In genomic region chr10:111558675-111559340, GRCm38 (mm10) we compare ENCODE assay signal across 11 mouse cellular contexts. TPM values are rescaled to one million over a fixed set of nuclear protein-coding genes. Genes with fewer than 3 reads are reported as not detected.
DNase-seq lines count a peak whose midpoint lies in the region; ATAC-seq and TF ChIP-seq lines count a peak whose summit lies in the region.
"Had no signal": no experiment of that assay in that cellular context is flagged by ENCODE, and none has a peak within 500 bp of the region (broad histone marks: within the 10 kb centered on the region; RNA-seq: fewer than 3 reads in every experiment).

No protein-coding gene starts in this region.

- WGBS in lung, embryonic 15.5 days: 8% methylated on average over 10 of the region's 10 CpGs
- WGBS in lung, adult 2 months: 42% methylated on average over 10 of the region's 10 CpGs
- 25% methylated on average over 10 of the region's 10 CpGs for WGBS in intestine, postnatal 0 days
- 28% methylated on average over 10 of the region's 10 CpGs for WGBS in stomach, postnatal 0 days

- H3K4me3 ChIP-seq in gastrocnemius, adult 2 months: no peak overlapping the region
- no peak overlapping the region for H3K4me3 ChIP-seq in lung, embryonic 15.5 days
- no peak overlapping the region for H3K4me3 ChIP-seq in lung, adult 2 months (replicated peaks; ENCODE audit: extremely low read depth, low read depth, low read length)
- H3K4me3 ChIP-seq in intestine, postnatal 0 days (ENCODE audit: low read depth, low read length): no peak overlapping the region
- no peak overlapping the region for H3K4me3 ChIP-seq in stomach, postnatal 0 days (ENCODE audit: low read depth, low read length)
- H3K4me3 ChIP-seq: megakaryocyte, embryonic 14.5 days had no signal

- H3K4me2 ChIP-seq in lung, embryonic 15.5 days: peak overlapping the region; percentile 28; the same call in 1 of the 2 replicates
- H3K4me2 ChIP-seq in intestine, postnatal 0 days (replicated peaks; ENCODE audit: low read depth): peak overlapping the region; percentile 2; the same call in 1 of the 2 replicates
- no peak overlapping the region for H3K4me2 ChIP-seq in stomach, postnatal 0 days (replicated peaks; ENCODE audit: low read depth)

- H3K27me3 ChIP-seq in lung, embryonic 15.5 days: no peaks in the 10 kb centered on the region
- no peaks in the 10 kb centered on the region for H3K27me3 ChIP-seq in intestine, postnatal 0 days (replicated peaks; ENCODE audit: control insufficient read depth, insufficient read depth, low read length)
- H3K27me3 ChIP-seq in stomach, postnatal 0 days (ENCODE audit: control insufficient read depth, insufficient read depth, low read length): no peaks in the 10 kb centered on the region
- H3K27me3 ChIP-seq: megakaryocyte, embryonic 14.5 days had no signal

- H3K4me1 ChIP-seq in lung, embryonic 15.5 days: peaks cover 53% of the 10 kb centered on the region
- peaks cover 9% of the 10 kb centered on the region for H3K4me1 ChIP-seq in lung, adult 2 months (ENCODE audit: control insufficient read depth, insufficient read depth, low read length)
- H3K4me1 ChIP-seq in intestine, postnatal 0 days (replicated peaks; ENCODE audit: control insufficient read depth, insufficient read depth, low read length): peaks cover 8% of the 10 kb centered on the region
- H3K4me1 ChIP-seq in stomach, postnatal 0 days (replicated peaks; ENCODE audit: control insufficient read depth, insufficient read depth): no peaks in the 10 kb centered on the region

- H3K36me3 ChIP-seq in lung, embryonic 15.5 days: no peaks in the 10 kb centered on the region
- no peaks in the 10 kb centered on the region for H3K36me3 ChIP-seq in intestine, postnatal 0 days (ENCODE audit: control insufficient read depth, insufficient read depth)
- H3K36me3 ChIP-seq in stomach, postnatal 0 days (ENCODE audit: control insufficient read depth, insufficient read depth, low read length): no peaks in the 10 kb centered on the region

- no peaks in the 10 kb centered on the region for H3K9me3 ChIP-seq in lung, embryonic 15.5 days
- no peaks in the 10 kb centered on the region for H3K9me3 ChIP-seq in intestine, postnatal 0 days (ENCODE audit: control insufficient read depth)
- H3K9me3 ChIP-seq in stomach, postnatal 0 days (ENCODE audit: control insufficient read depth, low read length): no peaks in the 10 kb centered on the region

- TF ChIP-seq EP300 in stomach, postnatal 0 days (optimal IDR thresholded peaks at IDR 0.05): no peak

- no peak overlapping the region for H3K27ac ChIP-seq in gastrocnemius, adult 2 months
- peak overlapping the region; percentile 41 for H3K27ac ChIP-seq in lung, embryonic 15.5 days
- H3K27ac ChIP-seq in intestine, postnatal 0 days (ENCODE audit: low read depth, low read length): no peak overlapping the region
- no peak overlapping the region for H3K27ac ChIP-seq in stomach, postnatal 0 days (replicated peaks)

- TF ChIP-seq POLR2A in lung, adult 2 months (IDR thresholded peaks at IDR 0.05; ENCODE audit: borderline replicate concordance, extremely low read depth, low read depth, low read length): no peak

- intact Hi-C loops in gastrocnemius, adult 2 months (cut with DNase I): no loop called here

- peak; percentile 58; the same call in 1 of the 2 replicates for ATAC-seq in lung, embryonic 15.5 days (ENCODE audit: borderline replicate concordance, extremely low read depth, low FRiP score, low TSS enrichment)
- ATAC-seq in intestine, postnatal 0 days: no peak
- ATAC-seq in stomach, postnatal 0 days (ENCODE audit: low FRiP score, low TSS enrichment): peak; percentile 27; the same call in 1 of the 2 replicates

- no peak for TF ChIP-seq CTCF in gastrocnemius, adult 2 months (IDR thresholded peaks at IDR 0.05)
- TF ChIP-seq CTCF in lung, adult 2 months (IDR thresholded peaks at IDR 0.05; ENCODE audit: insufficient read depth, low read length): no peak
- no peak for TF ChIP-seq CTCF in intestine, postnatal 0 days (IDR thresholded peaks at IDR 0.05; ENCODE audit: low read depth)
- no peak for TF ChIP-seq CTCF in stomach, postnatal 0 days (IDR thresholded peaks at IDR 0.05; ENCODE audit: low read depth)

- no peak overlapping the region for H3K9ac ChIP-seq in lung, embryonic 15.5 days
- no peak overlapping the region for H3K9ac ChIP-seq in intestine, postnatal 0 days (ENCODE audit: low read depth, low read length)
- no peak overlapping the region for H3K9ac ChIP-seq in stomach, postnatal 0 days (ENCODE audit: low read length)

- peak; percentile 30 for DNase-seq in gastrocnemius, adult 2 months
- no peak for DNase-seq in gastrocnemius, postnatal 4 days (ENCODE audit: low spot score in 2 of 2)
- no peak for DNase-seq in lung, adult 2 months
- DNase-seq in stomach, postnatal 0 days (ENCODE audit: low spot score): no peak
- no peak for DNase-seq in right cerebral cortex, postnatal 25 days
- DNase-seq in ovary, adult 18-20 months (ENCODE audit: low spot score): no peak
- DNase-seq: B cell, adult 2 months; cerebellum, adult 9-10 months had no signal

RNA-seq across cellular contexts. Expression of gene Phlda1, which starts 52.7 kb away (rescaled TPM):
- total RNA-seq in gastrocnemius, adult 2 months (2021): 1 to 10 TPM; 4.2 to 4.9 TPM
- 10 to 100 TPM; 13.5 to 13.6 TPM for total RNA-seq in gastrocnemius, postnatal 4 days (2021)
- polyA plus RNA-seq in lung, embryonic 15.5 days (2015; fragmentation: Nextera tagmentation; extraction: Ambion mirVana): 113 and 116 TPM in 2 replicates
- 32.7 and 54.1 TPM in 2 replicates for polyA plus RNA-seq in lung, adult 2 months (2012; rRNA removed)
- polyA plus RNA-seq in intestine, postnatal 0 days (2015; fragmentation: Nextera tagmentation; extraction: Ambion mirVana): 21.0 and 21.4 TPM in 2 replicates
- polyA plus RNA-seq in stomach, postnatal 0 days (2015; fragmentation: Nextera tagmentation; extraction: Ambion mirVana): 29.6 and 32.3 TPM in 2 replicates
